Mouse (Mus musculus): ENCODE data around the gene Ifit1.
A peak's percentile ranks its signal among the peaks of the same experiment; 100 is the strongest.
"Not testable (repeated sequence)": the region's sequence is repeated elsewhere in the genome, so short reads cannot be mapped to it uniquely, and the experiment has no call there.

Ifit1 gene

DNA sequence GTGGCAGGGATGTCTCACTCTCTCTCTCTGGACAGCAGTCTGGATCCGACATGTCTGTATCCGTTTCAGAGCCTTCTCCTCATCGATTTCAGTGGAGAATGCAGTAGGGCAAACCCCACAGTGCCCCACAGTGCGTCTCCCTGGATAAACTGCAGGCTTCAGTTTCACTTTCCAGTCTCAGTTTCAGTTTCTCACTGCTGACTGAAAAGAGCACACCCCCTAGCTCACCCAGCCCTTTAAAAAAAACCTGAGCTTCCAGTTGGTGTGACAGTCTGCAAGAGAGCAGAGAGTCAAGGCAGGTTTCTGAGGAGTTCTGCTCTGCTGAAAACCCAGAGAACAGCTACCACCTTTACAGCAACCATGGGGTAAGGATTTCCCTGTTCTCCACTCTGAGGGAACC lies at the start of gene Ifit1, which contains the start of gene Ifit1bl2:
Gene Ifit1 (plus strand): TSS at position 249 of the 400 bp plus-strand sequence.
Gene Ifit1bl2 (minus strand): TSS at position 121 of the 400 bp plus-strand sequence.
- DNase-seq, result peak; percentile 25

DNA sequence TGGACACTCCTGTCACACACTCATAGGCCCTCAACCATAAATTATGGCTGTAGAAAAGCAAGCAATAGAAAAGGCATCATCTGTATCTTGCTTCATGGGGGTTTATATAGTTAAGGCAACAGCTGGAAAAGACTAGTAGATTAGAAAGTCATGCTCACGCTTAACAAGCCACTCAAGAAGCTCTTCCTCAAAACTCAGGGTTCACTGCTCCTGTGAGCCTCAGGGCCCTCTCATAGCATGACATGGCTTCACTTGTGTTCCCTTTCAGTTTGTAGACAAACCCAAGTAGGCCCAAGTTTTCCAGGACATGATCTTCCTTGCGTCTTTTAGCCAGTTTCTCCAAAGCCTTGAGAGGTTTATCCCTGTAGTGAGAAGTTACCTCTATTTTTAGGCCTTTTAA lies 47.2 kb upstream of the Ifit1 start:
- DNase-seq, result no peak

DNA sequence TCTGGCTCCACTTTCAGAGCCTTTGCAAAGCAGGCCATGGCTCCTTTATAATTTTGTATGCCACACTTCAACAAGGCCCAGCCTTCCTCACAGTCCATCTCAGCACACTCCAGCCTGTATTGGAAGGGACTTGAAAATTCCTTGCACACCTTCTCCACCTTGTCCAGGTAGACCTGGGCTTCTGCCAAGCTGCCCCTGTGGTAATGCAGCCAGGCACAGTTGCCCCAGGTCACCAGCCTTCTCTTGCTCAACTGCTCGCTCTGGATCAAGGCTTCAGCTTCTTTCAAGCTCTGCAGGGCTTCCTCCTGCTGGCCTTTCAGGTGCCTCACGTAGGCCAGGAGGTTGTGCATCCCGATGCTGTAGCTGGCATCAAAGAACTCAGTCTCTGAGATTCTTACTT lies 46.1 kb upstream of the Ifit1 start:
- DNase-seq, result not testable (repeated sequence)

DNA sequence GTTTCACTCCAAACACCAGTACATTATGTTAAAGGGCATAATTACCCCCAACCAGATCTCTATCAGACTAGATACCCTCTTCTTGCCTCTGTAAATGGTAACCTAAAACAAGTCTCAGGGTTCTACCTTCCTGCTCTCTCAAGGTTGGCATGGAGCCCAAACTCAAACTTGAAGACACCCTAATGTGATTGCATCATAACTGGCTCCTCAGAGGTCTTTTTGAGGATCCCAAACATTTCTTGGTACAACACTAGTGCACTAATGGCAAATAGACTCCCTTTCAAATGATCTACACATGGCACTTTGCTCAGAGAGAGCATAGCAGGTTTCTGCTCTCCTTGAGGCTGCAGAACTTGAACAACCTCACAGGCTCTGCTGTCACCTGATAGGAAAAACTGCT lies 43.9 kb upstream of the Ifit1 start:
- DNase-seq, result no peak

DNA sequence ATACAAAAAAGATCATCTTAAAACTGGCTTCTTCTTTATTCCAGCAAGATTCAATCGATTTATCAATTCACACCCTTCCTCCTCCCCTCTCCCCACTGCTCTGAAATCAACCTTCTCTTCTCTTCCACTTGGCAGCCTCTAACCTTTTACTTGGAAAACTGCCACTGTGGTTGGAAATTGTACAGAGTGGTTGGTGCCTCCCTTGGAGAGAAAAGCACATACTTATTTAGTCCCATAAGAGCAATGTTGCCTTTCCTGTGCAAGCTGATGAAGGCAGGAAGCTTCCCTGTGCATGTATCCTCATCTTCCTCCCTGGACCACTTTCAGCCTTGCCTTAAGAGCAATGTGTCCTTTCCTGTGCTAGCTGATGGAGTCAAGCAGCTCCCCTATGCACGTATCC lies 42.3 kb upstream of the Ifit1 start:
- no peak for DNase-seq

DNA sequence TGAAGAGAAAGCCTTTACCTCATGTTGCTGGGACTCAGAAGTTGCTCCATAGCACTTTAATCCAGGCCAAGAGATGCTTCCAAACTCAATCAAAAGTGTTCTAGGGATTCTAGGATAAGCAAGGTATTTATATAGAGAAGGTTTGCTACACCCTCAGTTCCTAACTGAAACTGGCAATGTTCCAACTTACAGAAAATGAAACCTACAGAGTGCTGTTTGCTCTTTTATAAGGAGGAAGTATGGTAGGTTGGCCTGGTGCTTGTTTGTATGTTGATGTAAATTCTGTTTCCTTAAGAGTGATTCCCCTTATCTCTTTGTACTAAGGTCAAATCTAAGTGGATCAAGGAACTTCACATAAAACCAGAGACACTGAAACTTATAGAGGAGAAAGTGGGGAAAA lies 41.4 kb upstream of the Ifit1 start:
- DNase-seq, result not testable (repeated sequence)

DNA sequence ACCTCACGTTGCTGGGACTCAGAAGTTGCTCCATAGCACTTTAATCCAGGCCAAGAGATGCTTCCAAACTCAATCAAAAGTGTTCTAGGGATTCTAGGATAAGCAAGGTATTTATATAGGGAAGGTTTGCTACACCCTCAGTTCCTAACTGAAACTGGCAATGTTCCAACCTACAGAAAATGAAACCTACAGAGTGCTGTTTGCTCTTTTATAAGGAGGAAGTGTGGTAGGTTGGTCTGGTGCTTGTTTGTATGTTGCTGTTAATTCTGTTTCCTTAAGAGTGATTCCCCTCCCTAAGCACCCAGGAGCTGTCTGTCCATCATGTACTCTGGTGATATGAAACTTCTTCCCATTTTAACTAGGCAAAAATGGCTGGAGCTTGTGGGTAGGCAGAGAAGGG lies 38.8 kb upstream of the Ifit1 start, which contains the start of gene Ifit1bl1:
Gene Ifit1bl1 (minus strand): TSS at position 69 of the 400 bp plus-strand sequence.
- DNase-seq, result not testable (repeated sequence)

DNA sequence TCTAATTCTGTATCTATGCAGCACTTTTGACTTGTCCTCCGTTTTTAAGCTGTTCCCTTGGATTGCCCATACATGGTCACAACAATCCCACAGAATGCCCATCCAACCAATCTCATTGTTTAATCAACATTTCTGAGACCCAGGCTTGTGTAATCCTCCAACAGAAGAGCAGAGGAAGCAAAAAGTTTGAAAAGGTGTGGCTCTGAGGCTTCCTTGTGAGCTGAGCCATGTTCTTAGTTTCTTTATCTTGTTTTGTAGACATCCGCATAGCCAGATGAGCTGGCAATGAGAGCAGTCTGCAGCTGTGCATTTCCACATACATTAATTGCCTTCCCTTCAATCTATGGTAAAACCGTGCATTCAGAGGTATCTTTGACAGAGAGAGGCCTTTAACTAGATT lies 35.2 kb upstream of the Ifit1 start:
- no peak for DNase-seq

DNA sequence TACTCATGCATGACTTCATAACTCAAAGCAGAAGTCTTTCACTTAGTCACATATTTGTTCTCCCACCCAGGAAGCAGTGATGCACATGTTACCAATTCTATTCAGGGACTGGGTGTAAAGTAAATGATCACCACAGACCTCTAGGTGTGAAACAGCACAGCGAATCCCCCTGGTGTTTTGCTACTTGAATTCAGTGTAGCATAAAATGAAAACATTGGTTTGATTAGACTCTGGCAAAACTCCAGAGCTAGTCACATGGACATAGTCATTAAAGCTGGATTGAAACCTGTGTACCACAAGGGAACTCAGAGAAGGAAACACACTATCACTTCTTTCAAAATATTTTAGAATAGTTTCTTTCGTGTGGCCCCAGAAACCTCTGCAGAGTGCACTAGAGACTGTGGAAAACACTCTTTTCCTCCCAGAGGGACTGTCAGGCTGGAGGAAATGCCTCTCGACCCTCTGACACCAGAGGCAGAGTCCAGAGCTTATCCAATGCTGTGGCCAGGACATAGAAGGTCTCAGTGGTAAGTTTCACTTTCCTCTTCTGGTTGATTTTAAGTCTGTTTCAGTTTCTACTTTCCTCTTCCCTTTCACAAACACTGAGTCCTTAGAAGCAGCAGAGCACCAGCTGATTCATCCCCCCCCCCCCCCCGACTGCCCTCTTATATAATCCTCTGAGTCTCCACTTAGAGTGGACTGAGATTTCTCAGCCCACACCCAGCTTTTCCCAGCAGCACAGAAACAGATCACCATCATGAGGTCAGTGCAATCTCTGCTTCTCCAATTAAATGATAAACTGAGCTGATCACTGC lies 33.2 kb upstream of the Ifit1 start, which contains the start of gene Ifit3b:
Gene Ifit3b (plus strand): TSS at position 734 of the 815 bp plus-strand sequence.
- peak; percentile 16 for DNase-seq

DNA sequence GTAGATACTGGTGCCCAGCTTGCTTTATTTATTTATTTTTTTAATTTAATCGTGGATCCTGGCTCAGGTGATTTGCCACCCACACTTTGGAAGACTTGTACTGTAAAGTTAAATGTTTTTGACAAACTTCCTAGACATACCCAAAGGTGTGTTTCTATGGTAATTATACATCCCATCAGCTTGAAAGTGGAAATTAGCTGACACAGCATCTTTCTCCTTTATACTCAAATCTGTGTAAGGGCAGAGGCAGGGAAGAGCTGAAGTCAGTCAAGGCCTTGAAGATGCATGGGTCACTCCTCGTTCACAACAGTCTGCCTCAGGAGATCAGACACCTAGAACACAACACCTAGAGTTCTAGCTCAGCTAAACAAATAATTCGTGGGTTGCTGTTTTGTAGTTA lies 30.6 kb upstream of the Ifit1 start:
- not testable (repeated sequence) for DNase-seq

DNA sequence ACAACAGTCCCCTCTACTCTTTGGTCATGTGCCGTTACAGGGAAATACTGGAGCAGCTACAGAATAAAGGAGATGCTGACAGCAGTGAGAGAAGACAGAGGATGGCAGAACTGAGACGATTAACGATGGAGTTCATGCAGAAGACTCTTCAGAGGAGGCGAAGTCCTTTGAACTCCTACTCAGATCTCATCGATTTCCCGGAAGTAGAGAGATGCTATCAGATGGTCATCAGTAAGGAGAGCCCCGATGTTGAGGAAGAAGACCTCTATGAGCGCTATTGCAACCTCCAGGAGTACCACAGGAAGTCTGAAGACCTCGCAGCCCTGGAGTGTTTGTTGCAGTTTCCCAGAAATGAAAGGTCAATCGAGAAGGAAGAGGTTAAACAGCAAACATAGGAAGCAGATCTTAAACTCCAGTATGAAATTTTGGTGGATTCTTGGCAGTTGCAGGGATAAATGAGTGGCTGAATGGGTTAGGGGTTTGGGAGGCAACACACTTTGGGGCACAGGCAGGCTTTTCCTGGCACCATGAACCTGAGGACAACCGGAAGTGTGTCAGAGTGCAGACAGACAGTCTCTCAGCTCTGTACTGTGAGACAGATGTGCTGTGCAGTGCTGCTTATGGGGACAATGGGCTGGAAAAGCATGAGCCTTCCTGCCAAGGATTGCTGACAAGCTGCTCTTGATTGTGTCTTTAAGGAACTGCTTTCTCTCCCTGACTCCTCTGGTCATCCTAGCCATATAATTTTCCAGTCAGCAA lies 28.2 kb upstream of the Ifit1 start:
- not testable (repeated sequence) for DNase-seq

DNA sequence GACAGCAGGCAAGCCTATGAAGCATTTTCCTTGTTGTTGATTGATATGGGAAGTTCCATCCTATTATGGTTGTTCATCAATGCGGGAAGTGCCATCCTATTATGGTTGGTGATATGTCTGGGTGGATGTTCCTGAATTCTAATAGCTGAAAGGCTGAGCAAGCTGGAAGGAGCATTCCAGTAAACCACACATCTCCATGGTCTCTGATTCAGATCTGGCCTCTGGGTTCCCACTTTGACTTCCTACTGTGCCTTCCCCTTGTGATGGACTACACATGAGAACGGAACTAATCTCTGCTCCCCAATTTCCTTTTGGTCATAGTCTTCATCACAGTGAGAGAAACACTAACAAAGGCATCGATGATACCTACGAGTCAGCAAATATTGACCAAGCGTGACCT lies 19.8 kb upstream of the Ifit1 start:
- no peak for DNase-seq

DNA sequence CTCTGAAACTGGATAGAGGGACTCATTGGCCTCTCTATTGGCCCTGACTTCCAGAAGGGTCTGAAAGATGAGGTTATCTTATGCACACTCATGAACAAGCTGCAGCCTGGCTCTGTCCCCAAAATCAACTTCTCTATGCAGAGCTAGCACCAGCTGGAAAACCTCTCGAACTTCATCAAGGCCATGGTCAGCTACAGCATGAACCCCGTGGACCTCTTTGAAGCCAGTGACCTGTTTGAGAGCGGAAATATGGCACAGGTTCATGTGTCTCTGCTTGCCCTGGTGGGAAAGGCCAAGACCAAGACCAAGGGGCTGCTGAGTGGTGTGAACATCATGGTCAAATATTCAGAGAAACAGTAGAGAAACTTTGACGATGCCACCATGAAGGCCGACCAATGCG lies 16.9 kb upstream of the Ifit1 start:
- DNase-seq, result no peak

DNA sequence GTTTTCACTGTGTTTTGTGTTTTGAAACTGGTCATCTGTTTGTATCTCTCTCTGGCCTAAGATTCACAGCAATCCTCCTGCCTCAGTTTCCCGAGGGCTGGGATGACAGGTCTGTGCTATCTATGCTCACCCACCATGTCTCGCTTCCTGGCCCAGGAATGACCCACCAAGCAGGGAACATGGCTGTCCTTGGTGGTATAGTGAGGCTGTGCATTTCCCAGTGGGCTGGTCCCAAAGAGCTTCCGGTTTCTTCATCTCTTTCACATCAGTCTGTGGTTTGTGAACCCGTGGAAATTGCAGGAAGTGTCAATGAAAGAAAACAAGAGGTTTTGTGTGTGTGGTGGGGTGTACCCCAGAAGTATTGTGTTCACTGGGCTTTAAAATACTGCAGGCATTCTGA lies 16.0 kb upstream of the Ifit1 start:
- no peak for DNase-seq

DNA sequence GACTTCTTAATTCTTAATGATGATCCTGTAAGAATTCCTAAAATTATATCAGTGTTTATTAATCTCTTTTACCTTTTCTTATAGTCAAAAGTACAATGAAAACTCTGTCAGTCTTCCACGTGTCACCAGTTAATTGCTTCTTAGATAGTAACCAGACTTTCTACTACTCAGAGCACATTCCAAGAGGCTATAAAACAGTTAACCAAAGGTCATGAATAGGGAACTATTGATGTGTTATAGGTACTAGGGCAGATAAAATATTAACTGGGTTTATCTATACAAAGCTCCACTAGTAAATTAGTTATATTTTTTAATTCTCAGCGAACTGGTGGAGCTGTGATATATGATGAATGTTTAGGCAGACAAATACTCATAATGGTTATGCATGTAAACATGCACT lies 13.2 kb upstream of the Ifit1 start:
- DNase-seq, result no peak

DNA sequence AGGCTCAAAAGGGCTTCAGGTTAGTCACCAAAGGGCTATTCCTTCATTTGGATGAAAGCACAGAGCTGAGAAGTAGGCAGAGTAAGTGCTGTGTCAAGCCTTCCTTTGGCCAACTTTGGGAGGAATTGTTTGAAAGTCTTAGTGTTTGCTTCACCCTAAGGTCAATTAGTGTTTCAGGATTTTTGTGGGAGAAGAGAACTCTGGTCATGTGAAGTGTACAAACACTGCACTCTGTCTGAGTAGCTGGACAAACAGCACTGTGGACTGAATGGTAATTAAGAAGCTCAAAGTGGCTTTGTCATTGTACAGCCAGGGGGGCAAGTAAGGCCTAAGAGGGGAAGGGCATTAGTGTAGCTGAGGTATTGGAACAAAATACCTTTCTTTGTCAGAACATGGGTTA lies 9.2 kb upstream of the Ifit1 start:
- DNase-seq, result no peak

DNA sequence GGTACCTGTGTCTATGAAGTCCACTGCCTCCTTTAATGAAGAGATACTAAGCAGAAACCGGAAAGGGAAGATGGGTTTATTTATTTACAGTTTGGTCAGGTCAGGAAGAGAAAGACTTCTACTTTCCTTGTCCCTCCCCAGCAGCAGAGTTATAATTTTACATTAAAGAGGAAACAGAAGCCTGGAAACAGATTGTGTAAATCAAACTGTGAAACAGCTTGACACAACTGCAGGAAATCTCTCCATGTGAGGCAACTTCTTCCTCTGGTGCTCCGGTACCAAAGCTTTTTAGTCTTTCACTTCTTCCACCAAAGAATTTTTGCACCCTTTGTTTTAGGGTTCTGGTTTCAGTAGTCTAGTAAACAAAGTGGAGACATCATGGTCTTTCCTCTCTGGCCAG lies 7.2 kb upstream of the Ifit1 start:
- DNase-seq, result no peak

DNA sequence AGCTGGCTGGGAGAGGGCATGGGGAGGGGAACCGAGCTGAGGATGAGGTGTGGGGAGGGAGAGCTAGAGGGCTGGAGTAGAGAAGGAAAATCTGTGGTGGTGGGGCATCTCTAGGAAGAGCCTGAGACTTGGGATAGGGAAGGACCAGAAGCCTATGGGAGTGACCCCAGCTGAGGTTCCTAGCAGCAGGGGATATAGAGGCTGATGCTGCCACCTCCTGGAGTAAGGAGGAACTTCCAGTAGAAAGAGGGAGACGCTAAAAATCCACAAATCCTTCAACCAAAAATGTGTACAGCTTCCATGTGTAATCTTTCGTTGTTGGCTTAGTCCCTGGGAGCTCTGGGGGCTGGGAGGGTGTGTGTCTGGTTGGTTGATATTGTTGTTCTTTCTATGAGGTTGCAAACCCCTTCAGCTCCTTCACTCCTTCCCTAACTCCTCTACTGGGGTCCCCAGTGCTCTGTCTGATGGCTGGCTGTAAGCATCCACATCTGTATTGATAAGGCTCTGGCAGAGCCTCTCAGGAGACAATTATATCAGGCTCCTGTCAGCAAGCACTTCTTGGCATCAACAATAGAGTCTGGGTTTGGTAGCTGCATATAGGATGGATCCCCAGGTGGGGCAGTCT lies 3.6 kb upstream of the Ifit1 start:
- DNase-seq, result peak; percentile 60

DNA sequence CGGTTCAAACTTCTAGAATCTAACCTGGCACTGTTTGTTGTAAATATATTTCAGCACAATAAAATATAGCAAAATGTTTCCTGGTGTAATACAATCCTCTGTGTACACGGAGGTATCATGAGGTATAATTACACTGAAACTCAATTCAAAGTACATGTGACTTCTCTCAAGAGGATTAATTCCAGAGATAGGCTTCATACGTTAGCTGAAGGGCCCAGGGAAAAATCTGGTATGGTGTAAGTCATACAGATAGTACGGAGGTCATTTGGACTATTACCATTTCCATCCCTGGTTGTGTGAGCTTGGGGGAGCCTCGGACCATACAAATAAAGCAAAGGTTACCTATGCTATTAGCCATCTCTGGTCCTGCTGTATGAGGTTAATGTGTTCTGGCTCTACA lies 1.9 kb downstream of the Ifit1 start:
- no peak for DNase-seq

DNA sequence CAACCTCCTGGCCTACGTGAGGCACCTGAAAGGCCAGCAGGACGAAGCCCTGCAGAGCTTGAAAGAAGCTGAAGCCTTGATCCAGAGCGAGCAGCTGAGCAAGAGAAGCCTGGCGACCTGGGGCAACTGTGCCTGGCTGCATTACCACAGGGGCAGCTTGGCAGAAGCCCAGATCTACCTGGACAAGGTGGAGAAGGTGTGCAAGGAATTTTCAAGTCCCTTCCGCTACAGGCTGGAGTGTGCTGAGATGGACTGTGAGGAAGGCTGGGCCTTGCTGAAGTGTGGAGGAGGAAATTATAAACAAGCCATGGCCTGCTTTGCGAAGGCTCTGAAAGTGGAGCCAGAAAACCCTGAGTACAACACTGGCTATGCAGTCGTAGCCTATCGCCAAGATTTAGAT lies 7.0 kb downstream of the Ifit1 start:
- DNase-seq, result not testable (repeated sequence)

DNA sequence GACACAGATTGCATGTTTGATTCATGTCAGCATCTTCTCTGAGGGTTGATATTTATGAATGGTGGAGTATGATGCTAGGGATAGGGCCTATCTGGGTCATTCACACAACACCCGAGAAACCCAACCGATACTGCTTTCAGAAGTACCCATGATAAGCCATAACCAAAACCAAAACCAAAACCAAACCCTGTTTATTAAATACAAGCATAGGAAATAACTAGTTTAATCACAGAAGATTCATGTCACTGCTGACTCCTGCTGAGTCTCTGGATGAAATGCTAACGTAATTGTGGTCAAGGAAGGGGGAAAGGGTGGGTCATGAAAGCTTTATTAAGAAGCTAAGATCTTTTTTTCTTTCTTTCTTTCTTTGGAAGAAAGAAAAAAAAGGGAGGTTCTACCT lies 9.6 kb downstream of the Ifit1 start:
- DNase-seq, result no peak

DNA sequence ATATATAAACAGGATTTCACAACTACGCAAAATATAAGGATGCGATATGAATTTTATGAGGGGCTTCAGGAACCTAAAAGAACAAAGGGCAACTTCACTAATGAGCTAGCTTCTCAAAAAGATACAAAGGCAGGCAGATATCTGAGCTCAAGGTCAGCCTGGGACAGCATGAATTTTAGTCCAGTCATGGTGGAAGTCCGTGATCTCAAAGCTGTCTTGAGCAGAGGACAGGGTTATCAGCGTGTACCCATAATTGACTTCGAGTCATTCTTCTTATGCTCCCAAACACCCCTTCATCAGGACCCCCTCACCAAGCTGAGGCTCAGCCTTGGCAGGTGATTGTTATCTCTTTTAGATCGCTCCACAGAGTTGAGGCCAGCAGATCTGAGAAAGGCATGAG lies 10.3 kb downstream of the Ifit1 start:
- DNase-seq, result no peak

DNA sequence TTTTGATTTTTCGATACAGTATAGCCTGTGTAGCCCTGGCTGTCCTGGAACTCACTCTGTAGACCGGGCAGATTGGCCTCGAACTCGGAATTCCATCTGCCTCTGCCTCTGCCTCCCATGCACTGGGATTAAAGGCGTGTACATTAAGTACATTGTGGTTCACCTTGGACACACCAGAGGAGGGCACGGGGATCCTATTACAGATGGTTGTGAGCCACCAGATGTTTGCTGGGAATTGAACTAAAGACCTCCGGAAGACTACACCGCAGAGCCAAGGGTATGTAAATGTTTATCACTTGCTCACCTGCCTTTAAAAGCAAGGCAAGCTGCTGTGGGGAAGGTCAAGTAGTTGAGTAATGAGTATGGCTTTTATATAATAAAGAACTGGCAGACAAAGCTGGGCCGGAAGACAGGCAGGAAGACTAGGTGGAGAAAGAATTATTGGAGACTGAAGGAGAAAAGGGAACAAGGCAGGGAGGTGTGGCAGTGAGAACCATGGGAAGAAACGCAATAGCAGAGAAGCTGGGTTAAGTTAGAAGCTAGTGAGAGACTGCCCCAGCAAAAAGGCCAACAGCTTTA lies 14.6 kb downstream of the Ifit1 start:
- DNase-seq, result no peak

All from thymus, postnatal 25 days (tissue).